Mouse (Mus musculus) lung, postnatal 36 days (tissue): Measurements from ENCODE around the gene Chek2.
"Not testable (repeated sequence)": the region's sequence is repeated elsewhere in the genome, so short reads cannot be mapped to it uniquely, and the experiment has no call there.

Source experiments
- DNase-seq: peaks from one replicate; pipeline ENCODE4 v3.0.0; 2022; ENCODE audit warnings: mixed read lengths

The Chek2 gene

GRCm38 (mm10) chr5:110840465-110840864 lies 686 bp downstream of the Chek2 start:
- DNase-seq = peak; percentile 84

DNA sequence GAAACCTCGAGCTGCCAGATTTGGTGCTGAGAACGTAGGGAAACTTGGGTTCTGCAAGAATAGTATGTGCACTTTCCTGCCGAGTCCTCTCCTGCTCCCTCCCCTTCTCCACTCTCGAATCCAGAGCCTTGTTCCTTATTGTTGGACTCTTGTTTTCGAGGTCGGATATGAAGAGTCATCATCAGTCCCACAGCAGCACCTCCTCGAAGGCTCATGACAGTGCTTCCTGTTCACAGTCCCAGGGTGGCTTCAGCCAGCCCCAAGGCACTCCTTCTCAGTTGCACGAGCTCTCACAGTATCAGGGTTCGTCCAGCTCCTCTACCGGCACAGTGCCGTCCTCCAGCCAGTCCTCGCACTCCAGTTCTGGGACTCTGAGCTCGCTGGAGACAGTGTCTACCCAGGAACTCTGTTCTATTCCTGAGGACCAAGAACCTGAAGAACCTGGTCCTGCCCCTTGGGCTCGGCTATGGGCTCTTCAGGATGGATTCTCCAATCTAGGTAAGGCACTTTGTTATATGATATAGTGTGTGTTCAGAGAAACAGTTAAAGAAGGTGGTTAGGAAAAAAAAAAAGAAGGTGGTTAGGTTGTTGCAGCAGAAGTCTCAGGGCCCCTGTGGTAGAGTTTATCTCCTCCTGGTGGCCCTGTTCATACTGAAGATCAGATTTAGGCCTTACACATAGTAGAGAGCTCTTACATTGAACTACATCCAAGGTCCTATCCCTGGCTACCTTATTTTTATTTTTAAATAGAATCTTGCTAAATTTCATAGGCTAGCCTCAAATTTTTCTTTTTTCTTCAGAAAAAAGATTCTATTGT lies 1.5 kb downstream of the Chek2 start:
- no peak for DNase-seq

DNA sequence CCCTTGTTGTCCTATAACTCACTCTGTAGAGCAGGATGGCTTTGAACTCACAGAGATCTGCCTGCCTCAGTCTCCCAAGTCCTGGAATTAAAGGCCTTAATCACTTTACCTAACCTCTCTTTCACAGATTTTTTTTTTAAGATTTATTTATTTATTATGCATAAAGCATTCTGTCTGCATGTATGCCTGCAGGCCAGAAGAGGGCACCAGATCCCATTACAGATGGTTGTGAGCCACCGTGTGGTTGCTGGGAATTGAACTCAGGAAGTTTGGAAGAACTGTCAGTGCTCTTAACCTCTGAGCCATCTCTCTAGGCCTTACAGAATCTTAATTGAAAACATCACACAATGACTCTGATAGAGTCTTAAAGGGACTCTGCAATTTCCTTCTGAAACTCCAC lies 13.2 kb downstream of the Chek2 start:
- no peak for DNase-seq

DNA sequence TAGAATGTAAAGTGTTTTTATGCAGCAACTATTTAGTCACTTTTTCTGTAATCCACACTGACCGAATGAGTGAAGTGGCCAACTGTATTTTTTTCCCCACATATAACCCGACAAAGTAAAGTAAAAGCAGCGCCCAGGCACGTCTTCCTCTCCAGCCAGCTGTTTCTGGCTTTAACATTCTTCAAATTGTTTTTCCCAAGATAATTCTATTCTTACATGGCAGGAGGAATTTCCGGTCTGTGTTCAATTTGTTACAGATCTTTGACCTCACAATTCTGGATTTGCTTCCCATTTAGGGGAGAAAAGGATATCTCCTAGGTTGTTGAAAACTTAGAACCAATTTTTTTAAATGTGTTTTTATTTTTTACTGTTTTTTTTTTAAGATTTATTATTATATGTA lies 17.3 kb downstream of the Chek2 start:
- no peak for DNase-seq

DNA sequence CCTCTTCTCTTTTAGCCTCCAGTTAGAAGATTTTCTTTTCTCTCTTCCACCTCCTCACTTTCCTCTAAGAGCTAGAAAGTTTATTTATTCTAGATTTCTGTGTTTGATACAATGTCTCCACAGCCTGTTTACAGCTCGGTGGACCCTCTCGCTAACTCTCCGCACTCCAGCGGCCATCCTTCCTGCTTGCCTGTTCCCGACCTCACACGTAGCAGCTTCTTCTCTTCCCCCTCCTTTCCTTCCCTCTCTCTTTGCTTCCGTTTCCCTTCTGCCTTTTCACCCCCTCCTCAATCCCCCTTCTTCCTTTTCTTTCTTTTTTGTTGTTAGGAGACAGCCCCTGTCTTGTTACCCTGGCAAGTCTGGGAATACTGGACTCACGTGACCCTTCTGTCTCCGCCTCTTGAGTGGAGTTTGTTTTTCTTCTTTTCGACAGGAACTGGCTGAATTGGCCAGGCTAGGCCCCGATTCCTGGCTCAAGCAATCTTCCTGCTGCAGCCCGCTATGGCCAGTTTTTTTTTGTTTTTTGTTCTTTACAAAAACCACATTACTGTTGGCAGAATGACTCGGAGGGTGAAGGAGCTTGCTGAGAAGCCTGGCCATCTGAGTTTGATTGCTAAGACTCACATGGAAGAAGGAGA lies 19.4 kb downstream of the Chek2 start:
- DNase-seq = peak; percentile 87

DNA sequence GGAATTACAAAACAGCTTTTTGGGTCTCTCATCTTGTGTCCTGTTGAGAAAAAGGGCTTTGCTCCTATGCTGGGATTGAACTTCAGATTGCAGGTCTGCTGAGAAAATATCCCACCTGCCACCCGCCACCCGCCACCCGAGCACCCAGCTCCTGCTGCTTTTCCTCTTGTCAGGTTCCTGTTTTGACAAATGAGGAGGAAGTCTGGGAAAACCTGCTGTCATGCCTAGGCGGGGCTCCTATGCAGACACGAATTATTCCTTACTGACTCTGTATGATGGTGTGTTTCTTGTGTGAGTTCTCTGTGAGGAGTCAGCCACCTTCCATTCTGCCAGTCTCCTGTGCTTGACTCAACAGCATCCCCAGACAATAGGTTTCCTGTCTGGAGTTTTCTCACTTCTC lies 20.7 kb downstream of the Chek2 start:
- no peak for DNase-seq

GRCm38 (mm10) chr5:110868460-110868859 lies 28.7 kb downstream of the Chek2 start:
- no peak for DNase-seq

DNA sequence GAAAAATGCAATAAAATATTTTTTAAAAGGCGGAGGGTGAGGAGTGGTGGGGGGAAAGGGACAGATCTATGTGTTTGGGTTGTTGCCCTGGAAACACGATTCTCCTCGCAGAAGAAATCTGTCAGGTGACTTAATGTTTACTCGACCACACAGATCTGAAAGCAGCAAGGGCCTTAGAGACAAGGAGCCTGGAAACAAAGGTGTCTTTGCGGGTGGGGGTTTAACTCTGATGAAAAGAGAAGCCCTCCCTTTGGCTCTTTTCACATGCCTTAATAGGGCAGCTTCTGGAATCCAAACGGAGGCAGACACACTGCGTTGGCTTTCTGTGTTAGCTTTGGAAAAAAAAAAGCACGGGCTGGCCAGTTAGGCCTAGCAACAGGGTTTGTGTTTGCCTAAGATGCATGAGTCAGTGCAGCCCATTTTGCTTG lies 29.5 kb downstream of the Chek2 start:
- peak; percentile 16 for DNase-seq

DNA sequence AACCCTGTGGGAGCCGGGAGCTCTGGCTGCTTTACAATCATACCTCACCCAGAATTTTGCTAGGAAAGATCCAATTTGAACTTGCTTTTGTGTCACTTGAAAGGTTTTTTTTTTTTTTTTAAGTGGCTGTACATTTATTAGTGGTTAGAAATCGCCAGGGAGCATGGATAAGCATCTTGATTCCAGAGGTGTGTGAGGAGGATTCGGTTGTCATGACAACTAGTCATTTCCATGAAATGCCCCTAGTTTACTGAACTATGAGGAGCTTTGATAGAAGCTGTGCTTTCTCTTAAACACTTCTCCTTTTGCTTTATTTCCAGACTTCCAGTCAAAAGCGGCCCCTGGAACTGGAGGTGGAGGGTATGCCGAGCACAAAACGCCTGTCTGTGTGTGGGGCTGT lies 33.4 kb downstream of the Chek2 start:
- no peak for DNase-seq

DNA sequence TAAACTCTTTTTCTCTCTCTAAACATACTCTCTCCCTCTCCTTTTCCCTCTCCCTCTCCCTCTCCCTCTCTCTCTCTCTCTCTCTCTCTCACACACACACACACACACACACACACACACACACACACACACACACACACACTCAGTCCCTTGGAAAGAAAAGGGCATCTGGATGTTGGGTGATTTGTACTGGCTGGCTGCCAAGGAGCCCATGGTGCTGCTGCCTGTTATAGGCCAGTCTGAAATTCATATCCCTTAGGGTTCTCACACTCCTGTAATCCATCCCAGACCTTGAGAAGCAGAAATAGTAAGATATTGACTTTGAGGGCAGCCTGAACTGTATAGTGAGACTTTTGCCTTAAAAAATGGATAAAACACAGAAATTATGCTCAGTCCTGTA lies 34.9 kb downstream of the Chek2 start:
- DNase-seq = peak; percentile 7

DNA sequence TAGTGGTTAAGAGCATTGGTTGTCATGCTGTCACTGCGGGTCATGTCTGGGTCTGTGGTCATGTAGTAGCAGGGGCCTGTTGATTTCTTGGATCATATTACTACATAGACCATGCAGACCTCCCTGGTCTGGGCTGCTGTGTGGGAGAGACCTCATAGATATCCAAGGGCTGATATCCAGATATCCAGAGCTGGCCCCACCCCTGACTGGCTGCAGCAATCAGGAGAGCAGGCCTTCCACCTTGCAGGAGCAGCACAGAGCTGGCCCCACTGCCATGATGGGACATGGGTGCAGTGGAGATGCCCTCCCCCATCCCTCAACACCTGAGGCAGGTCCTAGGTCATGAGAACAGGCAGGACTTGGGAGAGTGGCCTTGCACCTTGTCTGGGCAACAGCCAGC lies 35.5 kb downstream of the Chek2 start:
- no peak for DNase-seq

GRCm38 (mm10) chr5:110877666-110878505 lies 38.1 kb downstream of the Chek2 start:
- no peak for DNase-seq

DNA sequence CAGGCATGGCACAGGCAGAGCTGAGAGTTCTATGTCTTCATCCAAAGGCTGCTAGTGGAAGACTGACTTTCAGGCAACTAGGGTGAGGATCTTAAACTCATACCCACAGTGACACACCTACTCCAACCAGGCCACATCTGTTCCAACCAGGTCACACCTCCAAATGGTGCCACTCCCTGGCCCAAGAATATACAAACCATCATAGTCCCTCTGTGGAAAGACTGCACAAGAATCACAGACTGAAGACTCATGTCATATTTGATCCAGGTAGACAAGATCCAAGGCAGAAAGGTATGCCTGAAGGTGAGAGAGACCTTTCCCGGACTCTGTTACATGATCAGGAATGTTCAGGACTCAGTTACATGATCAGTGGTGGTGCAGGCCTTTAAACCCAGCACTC lies 38.7 kb downstream of the Chek2 start:
- not testable (repeated sequence) for DNase-seq

DNA sequence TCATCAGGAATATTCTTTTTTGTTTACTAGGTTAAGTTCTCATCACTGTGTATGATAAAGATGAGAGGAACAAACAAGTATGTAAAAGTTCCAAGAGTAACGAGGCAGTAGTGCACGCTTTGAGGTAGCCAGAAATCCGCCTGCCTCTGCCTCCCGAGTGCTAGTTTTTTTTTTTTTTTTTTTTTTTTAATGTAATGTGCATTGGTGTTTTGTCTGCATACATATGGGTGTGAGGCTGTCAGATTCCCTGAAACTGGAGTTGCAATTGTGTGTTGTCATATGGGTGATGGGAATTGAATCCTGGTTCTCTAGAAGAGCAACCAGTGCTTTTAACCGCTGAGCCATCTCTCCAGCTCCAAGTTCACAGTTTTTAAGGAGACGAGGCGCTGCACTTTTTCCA lies 39.3 kb downstream of the Chek2 start:
- DNase-seq = no peak

GRCm38 (mm10) chr5:110879584-110880374 lies 40.0 kb downstream of the Chek2 start, which contains the start of gene Ttc28:
Gene Ttc28 (plus strand): TSS chr5:110879803.
- DNase-seq = peak; percentile 87

DNA sequence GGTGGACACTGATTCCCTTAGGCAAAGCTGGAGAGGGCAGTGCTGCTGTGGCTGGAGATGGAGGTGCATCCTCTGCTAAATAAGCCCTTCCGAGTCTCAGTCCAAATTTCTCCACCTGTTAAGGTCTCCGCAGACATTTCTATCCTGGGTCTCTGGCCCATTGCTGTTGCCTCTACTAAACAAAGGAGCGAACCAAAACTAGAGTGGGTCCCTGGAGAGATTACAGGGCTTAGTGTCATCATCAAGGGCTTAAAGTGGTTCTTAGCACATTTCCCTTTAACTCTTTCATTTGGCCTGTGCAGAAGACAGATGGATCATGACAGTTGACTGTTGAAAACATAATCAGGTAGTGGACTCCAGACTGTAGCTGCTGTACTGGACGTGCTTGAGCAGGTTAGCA lies 48.8 kb downstream of the Chek2 start:
- no peak for DNase-seq

GRCm38 (mm10) chr5:110889945-110890344 lies 50.2 kb downstream of the Chek2 start:
- DNase-seq = no peak

- DNase-seq = no peak
These were observed 50.8 kb downstream of the Chek2 start for GRCm38 (mm10) chr5:110890561-110890960.

- DNase-seq = no peak
These were observed 57.5 kb downstream of the Chek2 start for GRCm38 (mm10) chr5:110897114-110897788.

DNA sequence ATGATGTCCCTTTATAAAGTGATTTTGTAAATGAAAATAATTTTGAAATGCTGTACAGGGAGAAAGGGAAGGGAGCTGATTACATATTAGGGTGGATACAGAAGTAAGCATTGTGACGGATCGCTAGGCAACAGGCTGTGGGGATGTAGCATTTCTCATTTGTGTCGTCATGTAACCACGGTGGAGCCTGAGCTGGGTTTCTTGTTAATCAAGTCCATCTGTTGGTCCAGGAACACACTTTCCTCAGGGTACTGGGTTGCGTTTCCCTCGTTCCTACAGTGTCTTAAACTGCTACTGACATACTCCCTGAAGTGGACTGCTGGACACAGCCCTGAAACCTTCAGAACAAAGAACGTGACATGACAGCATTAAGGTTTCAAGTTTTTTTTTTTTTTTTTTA lies 58.4 kb downstream of the Chek2 start:
- no peak for DNase-seq

DNA sequence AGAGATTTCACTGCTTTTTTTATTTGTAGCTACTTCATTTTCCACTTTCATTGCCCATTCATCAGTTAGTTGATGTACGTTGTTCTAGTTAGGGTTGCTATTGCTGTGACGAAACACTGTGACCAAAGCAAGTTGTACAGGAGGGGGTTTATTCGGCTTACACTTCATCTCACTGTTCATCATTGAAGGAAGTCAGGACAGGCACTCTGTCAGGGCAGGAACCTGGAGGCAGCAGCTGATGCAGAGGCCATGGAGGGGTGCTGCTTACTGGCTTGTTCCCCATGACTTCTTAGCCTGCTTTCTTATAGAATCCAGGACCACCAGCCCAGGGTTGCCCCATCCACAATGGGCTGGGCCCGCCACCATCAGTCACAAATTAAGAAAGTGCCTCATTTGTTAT lies 59.0 kb downstream of the Chek2 start:
- DNase-seq = no peak

GRCm38 (mm10) chr5:110900331-110900730 lies 60.6 kb downstream of the Chek2 start:
- no peak for DNase-seq
